16 mouse cellular contexts compared by ENCODE assay signal in the genomic region with DNA sequence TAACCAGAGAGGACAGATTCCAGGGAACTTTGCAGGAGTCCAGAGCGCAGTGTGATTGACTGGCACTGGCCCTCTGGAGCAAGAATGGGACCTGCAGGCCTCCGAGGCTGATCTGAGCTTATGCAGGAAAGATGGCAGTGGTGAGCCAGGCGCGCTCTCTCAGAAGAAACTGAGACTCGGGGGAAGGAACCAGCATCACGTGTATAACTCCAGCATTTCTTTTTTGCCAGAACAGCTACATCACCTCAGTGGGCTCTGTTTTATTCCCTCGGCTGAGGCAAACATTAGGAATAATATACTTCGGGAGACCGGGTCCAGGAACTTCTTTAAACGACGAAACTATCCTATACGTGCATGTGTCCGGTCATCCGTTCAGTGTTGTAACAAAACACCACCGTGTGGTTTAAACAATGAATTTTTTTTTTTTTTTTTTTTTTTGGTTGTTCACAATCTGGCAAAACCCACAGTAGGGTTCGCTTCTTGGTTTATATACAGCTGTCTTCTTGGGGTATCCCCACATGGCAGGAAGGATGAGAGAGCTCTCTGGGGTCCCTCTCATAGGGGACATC. TPM values are rescaled to one million over a fixed set of nuclear protein-coding genes. Genes with fewer than 3 reads are reported as not detected.
DNase-seq lines count a peak whose midpoint lies in the region; ATAC-seq lines count a peak whose summit lies in the region.
"Had no signal": no experiment of that assay in that cellular context is flagged by ENCODE, and none has a peak within 500 bp of the region (broad histone marks: within the 10 kb centered on the region; RNA-seq: fewer than 3 reads in every experiment).

No protein-coding gene starts in this region.

- H3K4me1 ChIP-seq in heart, embryonic 11.5 days (ENCODE audit: control insufficient read depth, insufficient read depth, low read length), result peaks cover 9% of the 10 kb centered on the region
- peaks cover 10% of the 10 kb centered on the region; the same call in 1 of the 2 replicates for H3K4me1 ChIP-seq in kidney, embryonic 14.5 days (ENCODE audit: control insufficient read depth, insufficient read depth, low read length)

- no peaks in the 10 kb centered on the region for H3K9me3 ChIP-seq in heart, embryonic 11.5 days (replicated peaks; ENCODE audit: control insufficient read depth, low read length)
- no peaks in the 10 kb centered on the region for H3K9me3 ChIP-seq in kidney, embryonic 14.5 days (ENCODE audit: control insufficient read depth, low read length)
- H3K9me3 ChIP-seq: forebrain, embryonic 12.5 days had no signal

- no peak overlapping the region for H3K27ac ChIP-seq in heart, embryonic 11.5 days (ENCODE audit: low read depth, low read length)
- H3K27ac ChIP-seq in kidney, embryonic 14.5 days (ENCODE audit: low read depth, low read length), result no peak overlapping the region
- H3K27ac ChIP-seq: forebrain, embryonic 12.5 days had no signal

- 50% methylated on average over 16 of the region's 16 CpGs for WGBS in heart, embryonic 11.5 days (ENCODE audit: insufficient replicate concordance)
- 16% methylated on average over 16 of the region's 16 CpGs for WGBS in kidney, embryonic 14.5 days

- DNase-seq in heart, postnatal 36 days, result no peak
- DNase-seq in kidney, adult 8-10 months, result no peak
- DNase-seq in A20 (ENCODE audit: low read depth, low spot score), result peak; percentile 44
- peak; percentile 68 for DNase-seq in brain, adult 2 months (ENCODE audit: low read depth, low spot score)
- no peak for DNase-seq in layer of hippocampus, adult 11-12 months (ENCODE audit: low spot score)
- DNase-seq: adrenal gland, postnatal 25 days; gastrocnemius, postnatal 14 days; kidney, postnatal 10 days; lung, postnatal 10 days; thymus, postnatal 14 days had no signal

- intact Hi-C loops in heart, postnatal 36 days (cut with DNase I), result no loop called here

- ATAC-seq in heart, embryonic 11.5 days (replicated peaks; ENCODE audit: insufficient number of reproducible peaks, low FRiP score, low TSS enrichment), result no peak
- no peak for ATAC-seq in kidney, embryonic 14.5 days (ENCODE audit: low FRiP score, low TSS enrichment)
- ATAC-seq: CD4-positive, CD25-positive, alpha-beta regulatory T cell, adult 4 months had no signal

- no peaks in the 10 kb centered on the region for H3K36me3 ChIP-seq in heart, embryonic 11.5 days (ENCODE audit: control insufficient read depth, insufficient read depth, low read length)
- H3K36me3 ChIP-seq in kidney, embryonic 14.5 days (ENCODE audit: control insufficient read depth, insufficient read depth, low read length), result no peaks in the 10 kb centered on the region
- H3K36me3 ChIP-seq: forebrain, embryonic 12.5 days had no signal

- H3K9ac ChIP-seq in heart, embryonic 11.5 days (ENCODE audit: low read depth, low read length), result no peak overlapping the region
- no peak overlapping the region for H3K9ac ChIP-seq in kidney, embryonic 14.5 days (ENCODE audit: low read depth, low read length)
- H3K9ac ChIP-seq: forebrain, embryonic 12.5 days had no signal

- H3K4me3 ChIP-seq in heart, embryonic 11.5 days (ENCODE audit: low read depth, low read length), result no peak overlapping the region
- H3K4me3 ChIP-seq in kidney, embryonic 14.5 days (ENCODE audit: low read length), result no peak overlapping the region
- H3K4me3 ChIP-seq: forebrain, embryonic 12.5 days had no signal

- H3K27me3 ChIP-seq in heart, embryonic 11.5 days (ENCODE audit: control insufficient read depth, insufficient read depth, low read length), result peaks cover 9% of the 10 kb centered on the region; the same call in 1 of the 2 replicates
- H3K27me3 ChIP-seq in kidney, embryonic 14.5 days (ENCODE audit: control insufficient read depth, insufficient read depth, low read length), result peaks cover 13% of the 10 kb centered on the region

- peak overlapping the region; percentile 32 for H3K4me2 ChIP-seq in heart, embryonic 11.5 days
- peak overlapping the region; percentile 21; the same call in 1 of the 2 replicates for H3K4me2 ChIP-seq in kidney, embryonic 14.5 days (replicated peaks; ENCODE audit: low read depth, low read length)
- H3K4me2 ChIP-seq: forebrain, embryonic 12.5 days had no signal

RNA-seq across cellular contexts. Expression of a gene that starts 4.0 kb away (rescaled TPM):
- polyA plus RNA-seq in heart, embryonic 11.5 days (2014; fragmentation: Nextera tagmentation; extraction: Ambion mirVana), result 86.9 and 90.6 TPM in 2 replicates
- 10 to 100 TPM; 31.5 to 35.5 TPM for total RNA-seq in heart, postnatal 36 days (2021)
- 116 and 120 TPM in 2 replicates for polyA plus RNA-seq in kidney, embryonic 14.5 days (2014; fragmentation: Nextera tagmentation; extraction: Ambion mirVana)

RNA-seq across cellular contexts. Expression of a gene that starts 37.5 kb away (rescaled TPM):
- polyA plus RNA-seq in heart, embryonic 11.5 days (2014; fragmentation: Nextera tagmentation; extraction: Ambion mirVana), result 0.63 and 1.3 TPM in 2 replicates
- total RNA-seq in heart, postnatal 36 days (2021), result 1 to 10 TPM; 1.8 to 3.2 TPM
- 2.0 and 2.4 TPM in 2 replicates for polyA plus RNA-seq in kidney, embryonic 14.5 days (2014; fragmentation: Nextera tagmentation; extraction: Ambion mirVana)
- total RNA-seq: common myeloid progenitor, adult 5-6 weeks; neutrophil, adult 5-6 weeks had no signal
- polyA plus RNA-seq: CD4-positive, CD25-positive, alpha-beta regulatory T cell, adult 4 months had no signal

RNA-seq across cellular contexts. Expression of a gene that starts 41.1 kb away (rescaled TPM):
- 58.0 and 77.3 TPM in 2 replicates for polyA plus RNA-seq in heart, embryonic 11.5 days (2014; fragmentation: Nextera tagmentation; extraction: Ambion mirVana)
- 100 to 1,000 TPM; 378 to 424 TPM for total RNA-seq in heart, postnatal 36 days (2021)
- 81.9 TPM in 2 replicates for polyA plus RNA-seq in kidney, embryonic 14.5 days (2014; fragmentation: Nextera tagmentation; extraction: Ambion mirVana)

RNA-seq across cellular contexts. Expression of a gene that starts 47.8 kb away (rescaled TPM):
- 79.6 and 81.8 TPM in 2 replicates for polyA plus RNA-seq in heart, embryonic 11.5 days (2014; fragmentation: Nextera tagmentation; extraction: Ambion mirVana)
- total RNA-seq in heart, postnatal 36 days (2021), result 100 to 1,000 TPM; 137 to 167 TPM
- 39.7 and 58.8 TPM in 2 replicates for polyA plus RNA-seq in kidney, embryonic 14.5 days (2014; fragmentation: Nextera tagmentation; extraction: Ambion mirVana)

Comparison
In these comparisons a context has a peak if more than half of its experiments do, and no peak if none do; other contexts are left out.
1. DNase-seq: peak in A20 (single experiment) and brain, adult 2 months (single experiment); none in heart, postnatal 36 days (0 of 2), kidney, adult 8-10 months (0 of 2) and layer of hippocampus, adult 11-12 months (single experiment).